Mouse (Mus musculus) C2C12 (cell line): Measurements from ENCODE around the gene Lyg1.

ENCODE experiments used
- CTCF ChIP-seq: IDR thresholded peaks from one replicate; pipeline ENCODE4 v1.5.1; 2011; ENCODE audit not compliant: control insufficient read depth, insufficient read depth, insufficient read length
- MAX ChIP-seq: IDR thresholded peaks from one replicate; pipeline ENCODE4 v1.6.1; 2011; ENCODE audit warnings: mild to moderate bottlenecking, control low read depth
- MYOG ChIP-seq: IDR thresholded peaks from one replicate; pipeline ENCODE4 v1.6.1; 2011; ENCODE audit not compliant: control insufficient read depth, insufficient read length; ENCODE audit errors: extremely low read depth
- USF1 ChIP-seq: IDR thresholded peaks from one replicate; pipeline ENCODE4 v1.6.1; 2011; ENCODE audit warnings: low read depth, mild to moderate bottlenecking, control low read depth, moderate library complexity

- no peak for TF ChIP-seq MYOG
- TF ChIP-seq CTCF = no peak
- no peak for TF ChIP-seq MAX
- no peak for TF ChIP-seq USF1
Observed at GRCm38 (mm10) chr1:37917666-37918065, 39.9 kb downstream of the Lyg1 start.
